ENCODE assay signal across 27 mouse cellular contexts in genomic region chr6:93253746-93254145, GRCm38 (mm10).
DNase-seq lines count a peak whose midpoint lies in the region; ATAC-seq and TF ChIP-seq lines count a peak whose summit lies in the region.
"Had no signal": no experiment of that assay in that cellular context is flagged by ENCODE, and none has a peak within 500 bp of the region (broad histone marks: within the 10 kb centered on the region; RNA-seq: fewer than 3 reads in every experiment).

No protein-coding gene starts in this region.

- no peaks in the 10 kb centered on the region for H3K4me1 ChIP-seq in hindbrain, embryonic 14.5 days (replicated peaks; ENCODE audit: control insufficient read depth, insufficient read depth, low read length)
- H3K4me1 ChIP-seq in hindbrain, embryonic 10.5 days (replicated peaks) = peaks cover 6% of the 10 kb centered on the region
- H3K4me1 ChIP-seq in lung, embryonic 14.5 days (ENCODE audit: insufficient read depth) = 0 out of 2 replicates have a peak, but pooled peaks cover 7% of the 10 kb centered on the region
- H3K4me1 ChIP-seq in lung, adult 2 months (ENCODE audit: control insufficient read depth, insufficient read depth, low read length) = peaks cover 8% of the 10 kb centered on the region
- H3K4me1 ChIP-seq: embryonic facial prominence, embryonic 10.5 days; embryonic facial prominence, embryonic 13.5 days; forebrain, embryonic 13.5 days had no signal

- H3K9me3 ChIP-seq in hindbrain, embryonic 14.5 days (ENCODE audit: control insufficient read depth, low read length) = no peaks in the 10 kb centered on the region
- no peaks in the 10 kb centered on the region for H3K9me3 ChIP-seq in hindbrain, embryonic 10.5 days
- no peaks in the 10 kb centered on the region for H3K9me3 ChIP-seq in lung, embryonic 14.5 days (ENCODE audit: low read depth, low read length)
- H3K9me3 ChIP-seq: embryonic facial prominence, embryonic 10.5 days; embryonic facial prominence, embryonic 13.5 days; forebrain, embryonic 13.5 days; heart, embryonic 12.5 days; heart, embryonic 15.5 days; hindbrain, embryonic 12.5 days had no signal

- WGBS in hindbrain, embryonic 14.5 days = 63% methylated on average over 7 of the region's 7 CpGs
- 80% methylated on average over 7 of the region's 7 CpGs for WGBS in hindbrain, embryonic 10.5 days
- 50% methylated on average over 7 of the region's 7 CpGs for WGBS in lung, embryonic 14.5 days
- WGBS in lung, adult 2 months = 71% methylated on average over 7 of the region's 7 CpGs

- H3K36me3 ChIP-seq in hindbrain, embryonic 14.5 days (replicated peaks; ENCODE audit: control insufficient read depth, insufficient read depth) = no peaks in the 10 kb centered on the region
- no peaks in the 10 kb centered on the region for H3K36me3 ChIP-seq in hindbrain, embryonic 10.5 days
- no peaks in the 10 kb centered on the region for H3K36me3 ChIP-seq in lung, embryonic 14.5 days (ENCODE audit: insufficient read depth)
- H3K36me3 ChIP-seq: embryonic facial prominence, embryonic 10.5 days; embryonic facial prominence, embryonic 13.5 days; heart, embryonic 12.5 days; heart, embryonic 15.5 days; hindbrain, embryonic 12.5 days had no signal

- peak; percentile 30 to 55 for DNase-seq in cerebellum, postnatal 10 days
- no peak for DNase-seq in cerebellum, adult 9-11 months
- peak; percentile 32 for DNase-seq in hindbrain, embryonic 14.5 days (ENCODE audit: low spot score)
- DNase-seq in hindbrain, embryonic 10.5 days (ENCODE audit: low spot score) = no peak
- peak; percentile 38 for DNase-seq in lung, embryonic 14.5 days
- DNase-seq in lung, adult 2 months = no peak
- DNase-seq: adrenal gland, adult 8-10 months; adrenal gland, postnatal 25 days; cerebellum, adult 18-20 months; cerebellum, adult 9-10 months; cerebellum, postnatal 36 days; embryo, embryonic 11 days; forebrain, postnatal 0 days; gastrocnemius, adult 2 months; gastrocnemius, postnatal 14 days; heart, adult 18-20 months; heart, postnatal 14 days; heart, postnatal 4 days had no signal

- H3K4me2 ChIP-seq in hindbrain, embryonic 14.5 days (replicated peaks) = no peak overlapping the region
- H3K4me2 ChIP-seq in lung, embryonic 14.5 days = no peak overlapping the region
- H3K4me2 ChIP-seq: embryonic facial prominence, embryonic 13.5 days; forebrain, embryonic 13.5 days; heart, embryonic 12.5 days; heart, embryonic 15.5 days; hindbrain, embryonic 12.5 days had no signal

- no peak for TF ChIP-seq POLR2A in lung, adult 2 months (IDR thresholded peaks at IDR 0.05; ENCODE audit: borderline replicate concordance, extremely low read depth, low read depth, low read length)

- H3K4me3 ChIP-seq in hindbrain, embryonic 14.5 days (replicated peaks; ENCODE audit: low read length) = no peak overlapping the region
- H3K4me3 ChIP-seq in hindbrain, embryonic 10.5 days = no peak overlapping the region
- no peak overlapping the region for H3K4me3 ChIP-seq in lung, embryonic 14.5 days (ENCODE audit: low read depth, low read length)
- no peak overlapping the region for H3K4me3 ChIP-seq in lung, adult 2 months (replicated peaks; ENCODE audit: extremely low read depth, low read depth, low read length)
- H3K4me3 ChIP-seq: embryonic facial prominence, embryonic 10.5 days; embryonic facial prominence, embryonic 13.5 days; erythroblast, embryonic 14.5 days; forebrain, embryonic 13.5 days; gastrocnemius, adult 2 months; heart, embryonic 12.5 days; heart, embryonic 15.5 days; hindbrain, embryonic 12.5 days had no signal

- H3K27me3 ChIP-seq in hindbrain, embryonic 14.5 days (ENCODE audit: control insufficient read depth, insufficient read depth, low read length) = no peaks in the 10 kb centered on the region
- H3K27me3 ChIP-seq in hindbrain, embryonic 10.5 days (ENCODE audit: insufficient read depth, poor library complexity, severe bottlenecking) = no peaks in the 10 kb centered on the region
- no peaks in the 10 kb centered on the region for H3K27me3 ChIP-seq in lung, embryonic 14.5 days (ENCODE audit: insufficient read depth, low read length)
- H3K27me3 ChIP-seq: embryonic facial prominence, embryonic 13.5 days; forebrain, embryonic 13.5 days; heart, embryonic 12.5 days; heart, embryonic 15.5 days; hindbrain, embryonic 12.5 days had no signal

- no peak for TF ChIP-seq CTCF in lung, embryonic 14.5 days (IDR thresholded peaks at IDR 0.05; ENCODE audit: low read depth)
- TF ChIP-seq CTCF in lung, adult 2 months (IDR thresholded peaks at IDR 0.05; ENCODE audit: insufficient read depth, low read length) = no peak

- ATAC-seq in hindbrain, embryonic 14.5 days (ENCODE audit: low FRiP score) = no peak
- ATAC-seq in lung, embryonic 14.5 days (ENCODE audit: insufficient read depth) = no peak
- ATAC-seq: activated CD4-positive, CD25-positive, alpha-beta regulatory T cell, adult 4 months; forebrain, embryonic 13.5 days; forebrain, postnatal 0 days; intestine, postnatal 0 days had no signal

- H3K27ac ChIP-seq in hindbrain, embryonic 14.5 days = no peak overlapping the region
- no peak overlapping the region for H3K27ac ChIP-seq in hindbrain, embryonic 10.5 days
- no peak overlapping the region for H3K27ac ChIP-seq in lung, embryonic 14.5 days (ENCODE audit: low read depth)
- H3K27ac ChIP-seq: embryonic facial prominence, embryonic 10.5 days; embryonic facial prominence, embryonic 13.5 days; forebrain, embryonic 13.5 days; gastrocnemius, adult 2 months; heart, embryonic 15.5 days; hindbrain, embryonic 12.5 days had no signal

- H3K9ac ChIP-seq in hindbrain, embryonic 14.5 days = no peak overlapping the region
- H3K9ac ChIP-seq in lung, embryonic 14.5 days = no peak overlapping the region
- H3K9ac ChIP-seq: embryonic facial prominence, embryonic 13.5 days; forebrain, embryonic 13.5 days; forebrain, postnatal 0 days; heart, embryonic 12.5 days; heart, embryonic 15.5 days; hindbrain, embryonic 12.5 days had no signal

Comparison
In these comparisons a context has a peak if more than half of its experiments do, and no peak if none do; other contexts are left out.
1. DNase-seq: peak in cerebellum, postnatal 10 days (2 of 2), hindbrain, embryonic 14.5 days (single experiment) and lung, embryonic 14.5 days (single experiment); none in cerebellum, adult 9-11 months (single experiment), hindbrain, embryonic 10.5 days (single experiment) and lung, adult 2 months (single experiment).